Mouse (Mus musculus) ES-E14 (cell line): ENCODE data around the gene Caskin1. TPM values are rescaled to one million over a fixed set of nuclear protein-coding genes. Genes with fewer than 3 reads are reported as not detected.

Source experiments
- DNase-seq: peaks from one replicate; pipeline ENCODE4 v3.0.0-alpha.2; 2013; ENCODE audit warnings: low read depth, low spot score
- H3K27ac ChIP-seq: 2 replicates; pipeline ENCODE4 v1.5.1; 2012; ENCODE audit warnings: low read depth, mild to moderate bottlenecking, low read length, moderate library complexity, mixed read lengths; ENCODE audit not compliant: poor library complexity, insufficient read depth, severe bottlenecking
- H3K36me3 ChIP-seq: 2 replicates; pipeline ENCODE4 v1.6.1; 2012; ENCODE audit warnings: mild to moderate bottlenecking, low read length, moderate library complexity, mixed read lengths; ENCODE audit not compliant: control insufficient read depth, poor library complexity, insufficient read depth, severe bottlenecking
- H3K4me1 ChIP-seq, 2 experiments: fragments of 150-350 bp in 1 of 2; sonication (generic) in 1 of 2; 2 replicates each; pipeline ENCODE4 v1.6.1; 2012; ENCODE audit warnings: low read length in 2 of 2, mild to moderate bottlenecking in 1 of 2, mixed read lengths in 1 of 2; ENCODE audit not compliant: control insufficient read depth in 2 of 2, insufficient read depth in 2 of 2, poor library complexity in 1 of 2
- H3K4me3 ChIP-seq, 2 experiments: fragments of 150-350 bp in 1 of 2; sonication (generic) in 1 of 2; 2 replicates each; pipeline ENCODE4 v1.5.1; 2012; ENCODE audit warnings: low read length in 2 of 2, low read depth in 1 of 2, mild to moderate bottlenecking in 1 of 2, mixed read lengths in 1 of 2; ENCODE audit not compliant: insufficient read depth in 1 of 2, poor library complexity in 1 of 2, severe bottlenecking in 1 of 2
- H3K9ac ChIP-seq: 2 replicates; pipeline ENCODE4 v1.6.1; 2012; ENCODE audit warnings: low read depth, mild to moderate bottlenecking, low read length, mixed read lengths; ENCODE audit not compliant: poor library complexity, insufficient read depth, severe bottlenecking
- H3K9me3 ChIP-seq: fragments of 150-350 bp; sonication (generic); 2 replicates; pipeline ENCODE4 v1.6.1; 2012; ENCODE audit warnings: low read depth, mild to moderate bottlenecking, low read length; ENCODE audit not compliant: control insufficient read depth, insufficient read depth
- CHD2 ChIP-seq: IDR thresholded peaks from 2 replicates; pipeline ENCODE4 v1.6.1; 2014; ENCODE audit warnings: mild to moderate bottlenecking, low read depth, low read length, inconsistent platforms
- HCFC1 ChIP-seq: IDR thresholded peaks from 2 replicates; pipeline ENCODE4 v1.6.1; 2012; ENCODE audit warnings: low read length, inconsistent platforms, borderline replicate concordance; ENCODE audit not compliant: insufficient read depth
- MAFK ChIP-seq: IDR thresholded peaks from 2 replicates; pipeline ENCODE4 v1.6.1; 2014; ENCODE audit warnings: mild to moderate bottlenecking, low read depth, low read length, inconsistent platforms; ENCODE audit not compliant: insufficient read depth
- ZC3H11A ChIP-seq: IDR thresholded peaks from 2 replicates; pipeline ENCODE4 v1.6.1; 2012; ENCODE audit warnings: low read depth, mild to moderate bottlenecking, inconsistent platforms, low read length, borderline replicate concordance
- ZNF384 ChIP-seq: IDR thresholded peaks from 2 replicates; pipeline ENCODE4 v1.6.1; 2012; ENCODE audit warnings: low read depth, low read length, inconsistent platforms
- in situ Hi-C, 2 experiments: fragments of 600-800 bp; cut with MboI; formaldehyde crosslinking; loops; one replicate each; pipeline ENCODE4 v1.15.1; 2025; ENCODE audit warnings: low sequenced_read_pairs in 2 of 2, inconsistent platforms in 1 of 2; ENCODE audit not compliant: unreplicated experiment in 2 of 2
- total RNA-seq: library from RNA; depleted of rRNA; stranded (reverse); fragments of 300-350 nt; gene quantifications from 2 replicates; pipeline ENCODE4 v1.2.3, GENCODE M21; 2012

Caskin1 gene
- total RNA-seq, 1 experiment, result 2.0 TPM

- in situ Hi-C loops, result no loop called here
- Histone ChIP-seq H3K4me1 (0 out of 4 replicates have a peak, but pooled peaks cover 0 to 2% of the 10 kb centered on the region in 2 experiments), H3K9ac (no peak overlapping the region), H3K9me3 (no peaks in the 10 kb centered on the region), H3K36me3 (no peaks in the 10 kb centered on the region), H3K27ac (no peak overlapping the region), H3K4me3 (no peak overlapping the region)
- TF ChIP-seq CHD2 (no peak), MAFK (no peak), ZNF384 (no peak), HCFC1 (no peak), ZC3H11A (no peak)
- no peak for DNase-seq
These were observed 7.0 kb downstream of the Caskin1 start for GRCm38 (mm10) chr17:24495443-24495842.

GRCm38 (mm10) chr17:24496026-24496425 lies 7.6 kb downstream of the Caskin1 start:
- no peak overlapping the region for H3K9ac ChIP-seq
- H3K4me3 ChIP-seq, result no peak overlapping the region
- TF ChIP-seq CHD2 (no peak), ZC3H11A (no peak), MAFK (no peak), HCFC1 (no peak), ZNF384 (no peak)
- no peaks in the 10 kb centered on the region for H3K36me3 ChIP-seq
- in situ Hi-C loops, result no loop called here
- no peaks in the 10 kb centered on the region for H3K9me3 ChIP-seq
- no peak overlapping the region for H3K27ac ChIP-seq
- H3K4me1 ChIP-seq, result 0 out of 4 replicates have a peak, but pooled peaks cover 0 to 2% of the 10 kb centered on the region in 2 experiments
- DNase-seq, result no peak

- H3K36me3 ChIP-seq, result no peaks in the 10 kb centered on the region
- DNase-seq, result no peak
These were observed 13.8 kb downstream of the Caskin1 start for GRCm38 (mm10) chr17:24502208-24502607.

GRCm38 (mm10) chr17:24504085-24504484 lies 15.7 kb downstream of the Caskin1 start:
- TF ChIP-seq MAFK (no peak), CHD2 (no peak), HCFC1 (no peak), ZNF384 (no peak), ZC3H11A (no peak)
- no peak overlapping the region for H3K27ac ChIP-seq
- H3K36me3 ChIP-seq, result peaks cover 11% of the 10 kb centered on the region

More at GRCm38 (mm10) chr17:24502208-24502607, 13.8 kb downstream of the Caskin1 start:
- Histone ChIP-seq H3K9ac (no peak overlapping the region), H3K27ac (no peak overlapping the region), H3K4me3 (no peak overlapping the region), H3K9me3 (no peaks in the 10 kb centered on the region), H3K4me1 (peaks cover 0 to 6% of the 10 kb centered on the region in 2 experiments; a peak in 2 of 4 replicates)
- TF ChIP-seq ZC3H11A (no peak), ZNF384 (no peak), MAFK (no peak), CHD2 (no peak), HCFC1 (no peak)
- in situ Hi-C loops, result no loop called here

More at GRCm38 (mm10) chr17:24504085-24504484, 15.7 kb downstream of the Caskin1 start:
- no peaks in the 10 kb centered on the region for H3K9me3 ChIP-seq
- no peak overlapping the region for H3K9ac ChIP-seq
- in situ Hi-C loops, result no loop called here
- H3K4me1 ChIP-seq, result peaks cover 0 to 10% of the 10 kb centered on the region in 2 experiments; a peak in 2 of 4 replicates
- DNase-seq, result no peak
- H3K4me3 ChIP-seq, result no peak overlapping the region
